Mouse (Mus musculus) monocyte, adult 5-6 weeks (primary cell): ENCODE data around the gene Dmrta2. TPM values are rescaled to one million over a fixed set of nuclear protein-coding genes. Genes with fewer than 3 reads are reported as not detected.

Experiments
- ATAC-seq: fragments of 153-309, 156-312 bp; replicated peaks from 2 replicates; pipeline ENCODE4 v1.8.0; 2017; ENCODE audit warnings: mild to moderate bottlenecking; ENCODE audit not compliant: low TSS enrichment, insufficient number of reproducible peaks, severe bottlenecking, poor library complexity, low FRiP score
- total RNA-seq: library from RNA; stranded (forward); fragments of 200-1000, 200-491, 200-594 nt; gene quantifications from 3 replicates; pipeline ENCODE4 v1.2.3, GENCODE M21; 2017

The Dmrta2 gene
- total RNA-seq, 1 experiment from 2014 or later = not detected

DNA sequence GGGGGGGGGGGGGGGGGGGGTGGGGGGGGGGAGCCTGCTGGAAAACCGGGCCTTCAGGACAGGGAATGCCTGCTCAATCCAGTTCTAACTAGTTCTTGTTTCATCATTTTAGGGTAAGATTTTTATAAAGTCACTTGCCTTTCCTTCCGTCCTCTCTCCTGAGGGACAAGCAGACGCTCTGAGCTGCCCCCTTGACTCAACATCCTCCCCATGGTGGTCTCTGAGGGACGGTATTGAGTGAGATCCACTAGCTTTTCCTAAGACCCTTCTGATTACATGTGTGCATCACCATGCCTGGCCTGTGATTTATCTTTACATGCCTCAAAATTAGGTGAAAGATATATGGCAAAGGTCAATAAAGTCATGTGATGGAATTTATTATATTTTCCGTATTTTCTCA lies 10.6 kb downstream of the Dmrta2 start:
- no peak for ATAC-seq

DNA sequence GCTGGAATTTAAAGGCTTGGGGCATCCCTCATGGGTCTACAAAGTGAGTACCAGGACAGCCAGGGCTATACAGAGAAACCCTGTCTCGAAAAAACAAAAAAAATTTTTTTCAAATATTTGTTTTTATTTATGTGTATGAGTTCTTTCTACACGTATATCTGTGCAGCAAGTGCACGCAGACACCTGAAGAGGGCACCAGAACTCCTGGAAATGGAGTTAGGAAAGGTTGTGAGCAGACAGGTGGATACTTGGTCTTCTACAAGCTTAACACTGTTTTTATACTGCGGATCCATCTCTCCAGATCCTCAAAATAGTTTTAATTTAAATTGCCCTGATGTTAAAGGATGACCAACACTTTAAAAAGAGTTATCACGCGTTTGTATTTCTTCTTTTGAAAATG lies 11.4 kb downstream of the Dmrta2 start:
- no peak for ATAC-seq

DNA sequence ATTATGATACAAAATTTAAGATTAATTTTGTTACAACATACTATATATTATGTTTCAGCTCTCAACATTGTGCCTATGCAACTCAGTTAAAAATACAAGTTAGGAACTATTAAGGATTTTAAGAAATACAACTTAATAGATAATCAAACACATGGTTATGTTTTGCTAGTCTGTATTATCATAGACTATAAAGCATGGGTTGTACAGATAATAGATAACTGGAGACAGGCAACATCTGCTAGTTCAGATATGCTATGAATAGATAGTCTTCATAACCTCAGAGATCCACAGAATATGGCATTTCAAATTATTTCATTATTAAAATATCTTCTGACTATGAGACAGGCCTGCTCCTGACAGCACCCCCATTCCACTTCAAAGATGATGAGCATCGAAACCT lies 28.2 kb downstream of the Dmrta2 start:
- ATAC-seq = no peak

DNA sequence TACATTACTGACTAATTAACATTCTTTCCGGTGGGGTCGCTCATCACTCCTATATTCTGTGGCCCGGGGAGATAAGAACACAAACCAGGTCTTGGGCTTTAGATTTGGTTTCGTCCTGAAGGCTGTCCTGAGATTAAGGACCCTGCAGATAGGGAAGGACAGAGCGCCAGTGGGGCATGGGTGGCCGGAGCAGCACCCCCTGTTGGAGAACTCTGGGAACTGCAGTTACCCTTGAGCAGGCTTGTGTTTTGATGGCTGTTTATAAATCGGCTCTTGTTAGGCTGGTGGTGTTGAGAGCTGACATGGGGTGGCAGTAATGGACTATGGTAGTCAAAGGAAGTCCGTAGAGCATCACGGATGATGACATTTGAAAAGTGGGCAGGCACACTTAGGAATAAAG lies 41.3 kb downstream of the Dmrta2 start:
- no peak for ATAC-seq

DNA sequence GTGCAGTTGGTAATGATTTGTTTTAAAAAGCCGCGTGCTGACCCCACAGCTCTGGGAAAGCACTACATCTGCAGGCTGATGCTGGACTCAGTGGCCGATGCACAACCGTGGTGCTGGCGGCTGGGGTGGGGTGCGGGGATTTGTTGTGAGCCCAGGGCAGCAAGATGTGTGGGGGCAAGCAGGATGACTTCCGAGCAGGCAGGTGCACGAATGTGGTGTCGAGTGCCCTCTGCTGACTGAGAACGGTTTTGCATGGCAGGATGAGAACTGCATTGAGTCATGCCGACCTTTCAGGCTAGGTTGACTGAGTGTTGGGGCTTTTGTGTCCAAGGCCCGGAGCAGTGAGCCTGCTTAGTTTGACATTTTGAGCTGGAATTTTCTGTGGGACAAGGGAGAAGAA lies 42.4 kb downstream of the Dmrta2 start:
- ATAC-seq = no peak

DNA sequence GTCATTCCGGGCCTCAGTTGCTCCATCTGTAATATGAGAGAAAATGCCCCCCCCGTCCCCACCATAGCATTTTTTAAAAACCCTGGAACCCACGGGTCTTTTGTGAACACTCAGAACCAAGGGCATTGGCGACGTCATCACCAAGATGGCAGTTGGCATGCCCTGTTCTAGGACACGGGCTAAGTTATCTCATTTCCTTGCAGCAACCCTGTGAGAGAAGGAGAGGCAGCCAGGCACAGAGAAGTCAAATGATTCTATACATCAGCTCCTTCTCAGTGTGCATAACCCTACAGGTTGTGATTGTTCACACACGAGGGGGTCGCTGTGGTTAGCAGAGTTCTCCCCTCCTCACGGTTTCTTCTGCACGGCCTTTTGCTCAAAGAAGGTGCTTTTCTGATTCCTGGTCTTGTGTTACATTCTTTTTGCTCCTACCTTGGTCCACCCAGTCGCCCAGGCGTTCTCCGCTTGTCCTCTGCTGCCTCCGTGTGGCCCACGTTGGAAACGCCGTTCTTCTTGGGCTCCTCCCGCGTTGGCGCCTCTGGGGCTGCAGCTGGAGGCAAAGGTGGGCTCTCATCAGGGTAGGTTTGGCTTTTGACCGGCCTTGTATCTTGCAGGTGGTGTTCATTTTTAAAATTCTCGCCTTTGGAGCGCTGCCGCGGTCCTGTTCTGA lies 44.2 kb downstream of the Dmrta2 start:
- ATAC-seq = peak; percentile 37; the same call in 1 of the 2 replicates

DNA sequence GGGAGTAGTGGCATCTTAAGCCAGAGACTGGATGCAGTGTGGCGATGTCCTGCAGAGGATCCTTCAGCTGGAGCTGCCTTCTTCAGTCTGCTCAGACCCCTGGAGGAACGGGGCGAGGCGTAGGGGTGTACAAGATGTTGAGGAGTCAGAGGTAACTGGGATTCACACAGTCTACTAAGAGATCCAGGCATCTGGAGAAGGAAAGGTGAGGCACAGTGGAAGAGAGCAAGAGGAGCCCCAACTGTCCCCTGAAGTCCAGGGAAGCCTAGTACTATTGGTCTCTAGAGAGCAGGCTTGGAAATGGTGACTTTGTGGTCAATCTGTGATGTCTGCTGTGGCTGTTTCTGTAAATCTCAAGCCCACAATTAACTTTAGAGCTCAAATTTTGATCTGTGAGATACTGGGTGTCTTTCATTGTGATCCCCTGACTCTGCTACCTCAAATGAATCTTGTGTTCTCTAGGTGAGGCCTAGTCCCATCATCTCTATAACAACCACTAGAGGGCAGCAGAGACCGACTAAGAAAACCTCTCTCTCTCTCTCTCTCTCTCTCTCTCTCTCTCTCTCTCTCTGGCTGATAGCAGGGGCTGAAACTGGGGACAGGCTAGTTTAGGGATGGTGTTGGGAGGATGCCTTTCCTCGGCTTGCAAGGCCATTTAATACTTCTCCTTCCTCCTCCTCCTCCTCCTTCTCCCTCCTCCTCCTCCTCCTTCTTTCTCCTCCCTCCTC lies 50.8 kb downstream of the Dmrta2 start:
- ATAC-seq = no peak

DNA sequence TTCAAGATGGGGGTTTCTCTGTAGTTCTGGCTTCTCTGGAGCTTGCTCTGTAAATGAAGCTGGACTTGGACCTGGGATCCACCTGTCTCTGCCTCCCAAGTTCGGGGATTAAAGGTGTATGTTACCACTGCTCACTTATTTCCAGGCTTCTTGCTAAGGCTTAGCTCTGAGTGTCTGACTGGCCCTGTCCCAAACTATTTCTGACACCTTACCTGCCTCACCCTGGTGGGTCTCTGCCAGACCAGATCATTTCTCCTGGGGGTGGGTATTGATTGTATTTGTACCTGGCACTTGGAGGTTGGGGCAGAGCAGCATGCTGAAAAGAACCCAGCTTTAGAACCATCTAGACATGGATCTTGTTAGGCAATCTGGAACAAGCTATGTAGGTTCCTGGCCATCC lies 51.6 kb downstream of the Dmrta2 start:
- no peak for ATAC-seq
